Mouse (Mus musculus): ENCODE data around the gene Ccdc188. TPM values are rescaled to one million over a fixed set of nuclear protein-coding genes. Genes with fewer than 3 reads are reported as not detected.

The Ccdc188 gene
- polyA plus RNA-seq, 1 experiment: 0.12 TPM

Other genes with a start within 250 kb of the Ccdc188 start
- gene Vpreb2, start 237.5 kb upstream of the Ccdc188 start, polyA plus RNA-seq (2012; rRNA removed): not detected in 2 replicates
- 89.8 and 92.7 TPM in 2 replicates for gene Dgcr6, start 165.0 kb upstream of the Ccdc188 start, polyA plus RNA-seq (2012; rRNA removed)
- gene Prodh, start 127.7 kb upstream of the Ccdc188 start, polyA plus RNA-seq (2012; rRNA removed): 83.4 and 90.0 TPM in 2 replicates
- gene Rtn4r, start 90.2 kb upstream of the Ccdc188 start, polyA plus RNA-seq (2012; rRNA removed): 2.3 and 3.5 TPM in 2 replicates
- gene Zdhhc8, start 17.3 kb downstream of the Ccdc188 start, polyA plus RNA-seq (2012; rRNA removed): 48.1 and 52.7 TPM in 2 replicates
- 51.0 and 55.1 TPM in 2 replicates for gene Trmt2a, start 30.8 kb downstream of the Ccdc188 start, polyA plus RNA-seq (2012; rRNA removed)
- gene Ranbp1, start 30.9 kb downstream of the Ccdc188 start, polyA plus RNA-seq (2012; rRNA removed): 32.5 and 45.0 TPM in 2 replicates
- gene Gm49776, start 40.4 kb downstream of the Ccdc188 start, polyA plus RNA-seq (2012; rRNA removed): not detected in 2 replicates
- gene Dgcr8, start 71.4 kb downstream of the Ccdc188 start, polyA plus RNA-seq (2012; rRNA removed): 18.3 and 19.3 TPM in 2 replicates
- gene Tango2, start 130.2 kb downstream of the Ccdc188 start, polyA plus RNA-seq (2012; rRNA removed): 31.0 and 43.2 TPM in 2 replicates
- 56.5 and 57.9 TPM in 2 replicates for gene Arvcf, start 130.3 kb downstream of the Ccdc188 start, polyA plus RNA-seq (2012; rRNA removed)
- gene Txnrd2, start 208.5 kb downstream of the Ccdc188 start, polyA plus RNA-seq (2012; rRNA removed): 15.9 and 22.6 TPM in 2 replicates
- gene Comt, start 209.0 kb downstream of the Ccdc188 start, polyA plus RNA-seq (2012; rRNA removed): 412 and 687 TPM in 2 replicates

All from gonadal fat pad, adult 2 months (tissue).